Mouse (Mus musculus) midbrain, postnatal 0 days (tissue): Measurements from ENCODE around the gene Mcpt2. TPM values are rescaled to one million over a fixed set of nuclear protein-coding genes. Genes with fewer than 3 reads are reported as not detected.
"Not testable (repeated sequence)": the region's sequence is repeated elsewhere in the genome, so short reads cannot be mapped to it uniquely, and the experiment has no call there.

ENCODE experiments used
- ATAC-seq: fragments of 200-750 bp; cut with Nextera tagmentation; 2 replicates; pipeline ENCODE4 v1.8.0; 2017; ENCODE audit warnings: moderate number of reproducible peaks, mild to moderate bottlenecking, moderate TSS enrichment, moderate library complexity; ENCODE audit not compliant: low FRiP score
- DNase-seq: peaks from one replicate; pipeline ENCODE4 v3.0.0-alpha.2; 2015; ENCODE audit warnings: low spot score
- H3K27ac ChIP-seq: fragments of 300-500 bp; sonication (generic); 2 replicates; pipeline ENCODE4 v1.5.1; 2014; ENCODE audit warnings: low read depth, mild to moderate bottlenecking, low read length, mixed read lengths
- H3K27me3 ChIP-seq: fragments of 300-500 bp; sonication (generic); 2 replicates; pipeline ENCODE4 v1.6.1; 2014; ENCODE audit warnings: low read length, control low read depth, mixed read lengths; ENCODE audit not compliant: insufficient read depth
- H3K36me3 ChIP-seq: fragments of 300-500 bp; sonication (generic); 2 replicates; pipeline ENCODE4 v1.6.1; 2014; ENCODE audit warnings: low read length, control low read depth, mixed read lengths; ENCODE audit not compliant: insufficient read depth
- H3K4me1 ChIP-seq: fragments of 300-500 bp; sonication (generic); 2 replicates; pipeline ENCODE4 v1.6.1; 2014; ENCODE audit warnings: mild to moderate bottlenecking, control low read depth, antibody characterized with exemption, low read length, mixed read lengths; ENCODE audit not compliant: insufficient read depth
- H3K4me2 ChIP-seq: fragments of 300-500 bp; sonication (generic); 2 replicates; pipeline ENCODE4 v1.6.1; 2014; ENCODE audit warnings: low read depth, mild to moderate bottlenecking, low read length, mixed read lengths; ENCODE audit not compliant: poor library complexity, severe bottlenecking
- H3K4me3 ChIP-seq: fragments of 300-500 bp; sonication (generic); 2 replicates; pipeline ENCODE4 v1.5.1; 2014; ENCODE audit warnings: low read depth, mild to moderate bottlenecking, low read length, moderate library complexity
- H3K9ac ChIP-seq: fragments of 300-500 bp; sonication (generic); replicated peaks from 2 replicates; pipeline ENCODE4 v1.6.1; 2014; ENCODE audit warnings: mild to moderate bottlenecking, low read length, moderate library complexity, mixed read lengths; ENCODE audit not compliant: poor library complexity, severe bottlenecking
- H3K9me3 ChIP-seq: fragments of 300-500 bp; sonication (generic); 2 replicates; pipeline ENCODE4 v1.6.1; 2016; ENCODE audit warnings: low read length, control low read depth
- CTCF ChIP-seq: IDR thresholded peaks from 2 replicates; pipeline ENCODE4 v1.5.1; 2016; ENCODE audit warnings: antibody characterized with exemption, mild to moderate bottlenecking
- WGBS: fragments of 180-500 bp; shearing (Covaris S2); extraction: QIAGEN DNeasy Blood & Tissue Kit; methylation state at CpG from one replicate; pipeline ENCODE4 v1.1.7; 2014; 5-methylcytosine and 5-hydroxymethylcytosine counted together
- polyA plus RNA-seq: library from polyadenylated mRNA; unstranded; fragments of >200 nt; fragmentation: Nextera tagmentation; extraction: Ambion mirVana; gene quantifications from 2 replicates; pipeline ENCODE4 v1.2.1, GENCODE M21; 2015
- total RNA-seq: library from RNA; depleted of rRNA; stranded (reverse); fragments of >200 nt; gene quantifications from 2 replicates; pipeline ENCODE4 v1.2.3, GENCODE M21; 2014; rRNA removed

Gene Mcpt2
- total RNA-seq: not detected in 2 replicates
- polyA plus RNA-seq: not detected in 2 replicates

- WGBS: 67% methylated on average over 1 of the region's 1 CpGs
Measured at GRCm38 (mm10) chr14:56041792-56042191, at the start of gene Mcpt2. TSS of gene Mcpt2 (plus strand) at chr14:56042041.

GRCm38 (mm10) chr14:56013147-56013546, 28.7 kb upstream of the Mcpt2 start:
- Histone ChIP-seq H3K27me3 (no peaks in the 10 kb centered on the region), H3K9me3 (no peaks in the 10 kb centered on the region), H3K4me2 (no peak overlapping the region), H3K4me3 (no peak overlapping the region), H3K9ac (no peak overlapping the region), H3K36me3 (no peaks in the 10 kb centered on the region), H3K27ac (no peak overlapping the region), H3K4me1 (no peaks in the 10 kb centered on the region)
- TF ChIP-seq CTCF: no peak
- DNase-seq (no peak), ATAC-seq (no peak)
- 63% methylated on average over 3 of the region's 3 CpGs for WGBS

More at GRCm38 (mm10) chr14:56041792-56042191, at the start of gene Mcpt2:
- H3K9ac ChIP-seq, H3K4me2 ChIP-seq, H3K4me1 ChIP-seq, H3K36me3 ChIP-seq, DNase-seq, ATAC-seq, H3K4me3 ChIP-seq, H3K27ac ChIP-seq, H3K9me3 ChIP-seq, H3K27me3 ChIP-seq: not testable (repeated sequence)

GRCm38 (mm10) chr14:56013924-56014323, 27.9 kb upstream of the Mcpt2 start:
- Histone ChIP-seq H3K4me2 (no peak overlapping the region), H3K9me3 (no peaks in the 10 kb centered on the region), H3K27ac (no peak overlapping the region), H3K27me3 (no peaks in the 10 kb centered on the region), H3K4me3 (no peak overlapping the region), H3K4me1 (no peaks in the 10 kb centered on the region), H3K36me3 (no peaks in the 10 kb centered on the region), H3K9ac (no peak overlapping the region)
- WGBS: 87% methylated on average over 2 of the region's 2 CpGs
- TF ChIP-seq CTCF: no peak
- ATAC-seq (no peak), DNase-seq (no peak)

- not testable (repeated sequence) for H3K27ac ChIP-seq, ATAC-seq, H3K4me3 ChIP-seq, H3K4me2 ChIP-seq, DNase-seq, H3K9me3 ChIP-seq, H3K36me3 ChIP-seq, H3K27me3 ChIP-seq, H3K4me1 ChIP-seq, H3K9ac ChIP-seq
- 85% methylated on average over 3 of the region's 3 CpGs for WGBS
Measured at GRCm38 (mm10) chr14:56017671-56018070, 24.2 kb upstream of the Mcpt2 start, which contains the start of gene Mcpt1. TSS of gene Mcpt1 (plus strand) at chr14:56017971.

- no peaks in the 10 kb centered on the region for H3K9me3 ChIP-seq
- no peak overlapping the region for H3K9ac ChIP-seq
- WGBS: 75% methylated on average over 1 of the region's 1 CpGs
- H3K27me3 ChIP-seq: no peaks in the 10 kb centered on the region
- no peak overlapping the region for H3K27ac ChIP-seq
- H3K36me3 ChIP-seq: no peaks in the 10 kb centered on the region
- no peaks in the 10 kb centered on the region for H3K4me1 ChIP-seq
- DNase-seq (no peak), ATAC-seq (no peak)
- no peak overlapping the region for H3K4me2 ChIP-seq
- no peak for TF ChIP-seq CTCF
- no peak overlapping the region for H3K4me3 ChIP-seq
Measured at GRCm38 (mm10) chr14:56019446-56019845, 22.4 kb upstream of the Mcpt2 start.

- not testable (repeated sequence) for H3K27me3 ChIP-seq, H3K9ac ChIP-seq, ATAC-seq, H3K27ac ChIP-seq, H3K4me1 ChIP-seq, DNase-seq, H3K36me3 ChIP-seq, H3K4me3 ChIP-seq, H3K9me3 ChIP-seq, H3K4me2 ChIP-seq
- 83% methylated on average over 3 of the region's 4 CpGs for WGBS
Measured at GRCm38 (mm10) chr14:56021305-56021704, 20.5 kb upstream of the Mcpt2 start.

GRCm38 (mm10) chr14:56030395-56030794, 11.4 kb upstream of the Mcpt2 start, which contains the start of gene Mcpt9:
TSS of gene Mcpt9 (minus strand) at chr14:56030495.
- H3K4me1 ChIP-seq, H3K9me3 ChIP-seq, DNase-seq, H3K4me3 ChIP-seq, H3K36me3 ChIP-seq, H3K4me2 ChIP-seq, H3K9ac ChIP-seq, ATAC-seq, H3K27me3 ChIP-seq, H3K27ac ChIP-seq: not testable (repeated sequence)
- WGBS: 90% methylated on average over 3 of the region's 3 CpGs
